Mouse (Mus musculus): ENCODE results near the gene Tmem178.

Gene Tmem178

GRCm38 (mm10) chr17:80944530-80945198 is at the start of gene Tmem178:
Gene Tmem178 (plus strand): TSS chr17:80944632.
- no peak for DNase-seq (ENCODE audit: low read depth, low spot score)

- DNase-seq (ENCODE audit: low read depth, low spot score) = no peak
Observed at GRCm38 (mm10) chr17:80896481-80896880, 48.0 kb upstream of the Tmem178 start.

GRCm38 (mm10) chr17:80897709-80898440 is 46.6 kb upstream of the Tmem178 start:
- DNase-seq (ENCODE audit: low read depth, low spot score) = no peak

GRCm38 (mm10) chr17:80899513-80900199 is 44.8 kb upstream of the Tmem178 start:
- no peak for DNase-seq (ENCODE audit: low read depth, low spot score)

- no peak for DNase-seq (ENCODE audit: low read depth, low spot score)
Observed at GRCm38 (mm10) chr17:80900200-80900520, 44.3 kb upstream of the Tmem178 start.

- no peak for DNase-seq (ENCODE audit: low read depth, low spot score)
Observed at GRCm38 (mm10) chr17:80901885-80902284, 42.5 kb upstream of the Tmem178 start.

GRCm38 (mm10) chr17:80903121-80903875 is 41.1 kb upstream of the Tmem178 start:
- DNase-seq (ENCODE audit: low read depth, low spot score) = no peak

- no peak for DNase-seq (ENCODE audit: low read depth, low spot score)
Observed at GRCm38 (mm10) chr17:80904061-80904460, 40.4 kb upstream of the Tmem178 start.

GRCm38 (mm10) chr17:80915666-80916065 is 28.8 kb upstream of the Tmem178 start:
- no peak for DNase-seq (ENCODE audit: low read depth, low spot score)

- no peak for DNase-seq (ENCODE audit: low read depth, low spot score)
Observed at GRCm38 (mm10) chr17:80919261-80919660, 25.2 kb upstream of the Tmem178 start.

- no peak for DNase-seq (ENCODE audit: low read depth, low spot score)
Observed at GRCm38 (mm10) chr17:80921286-80922134, 22.9 kb upstream of the Tmem178 start.

- no peak for DNase-seq (ENCODE audit: low read depth, low spot score)
Observed at GRCm38 (mm10) chr17:80925554-80925953, 18.9 kb upstream of the Tmem178 start.

GRCm38 (mm10) chr17:80927151-80927550 is 17.3 kb upstream of the Tmem178 start:
- DNase-seq (ENCODE audit: low read depth, low spot score) = no peak

- DNase-seq (ENCODE audit: low read depth, low spot score) = no peak
Observed at GRCm38 (mm10) chr17:80932716-80933115, 11.7 kb upstream of the Tmem178 start.

- no peak for DNase-seq (ENCODE audit: low read depth, low spot score)
Observed at GRCm38 (mm10) chr17:80933401-80934029, 10.9 kb upstream of the Tmem178 start.

- DNase-seq (ENCODE audit: low read depth, low spot score) = no peak
Observed at GRCm38 (mm10) chr17:80935807-80936519, 8.5 kb upstream of the Tmem178 start.

GRCm38 (mm10) chr17:80936521-80936920 is 7.9 kb upstream of the Tmem178 start:
- DNase-seq (ENCODE audit: low read depth, low spot score) = no peak

GRCm38 (mm10) chr17:80939833-80940232 is 4.6 kb upstream of the Tmem178 start:
- no peak for DNase-seq (ENCODE audit: low read depth, low spot score)

- no peak for DNase-seq (ENCODE audit: low read depth, low spot score)
Observed at GRCm38 (mm10) chr17:80941857-80942256, 2.6 kb upstream of the Tmem178 start.

Measured in c-Kit-negative CD71-positive TER-119-positive erythroid progenitor cells, embryonic 14.5 days (primary cell).